Mouse (Mus musculus): Measurements from ENCODE around the gene Gpr45. TPM values are rescaled to one million over a fixed set of nuclear protein-coding genes. Genes with fewer than 3 reads are reported as not detected.
A peak's percentile ranks its signal among the peaks of the same experiment; 100 is the strongest.

Gpr45 gene
- polyA plus RNA-seq, 1 experiment from 2014 or later, result 2.9 TPM

GRCm38 (mm10) chr1:42948486-42948885 is 4.2 kb upstream of the Gpr45 start:
- Histone ChIP-seq H3K27ac (ENCODE audit: low read length) (no peak overlapping the region), H3K36me3 (ENCODE audit: control insufficient read depth, insufficient read depth, low read length) (no peaks in the 10 kb centered on the region), H3K9me3 (ENCODE audit: control insufficient read depth, low read length) (no peaks in the 10 kb centered on the region), H3K4me1 (replicated peaks; ENCODE audit: control insufficient read depth, insufficient read depth, low read length) (peaks cover 1% of the 10 kb centered on the region), H3K4me3 (ENCODE audit: low read length) (no peak overlapping the region), H3K27me3 (ENCODE audit: control insufficient read depth, insufficient read depth, low read depth, low read length) (no peaks in the 10 kb centered on the region), H3K9ac (ENCODE audit: low read length) (no peak overlapping the region), H3K4me2 (ENCODE audit: low read depth, low read length) (no peak overlapping the region)
- no peak for ATAC-seq (ENCODE audit: low read depth)
- WGBS, result 74% methylated on average over 4 of the region's 4 CpGs

GRCm38 (mm10) chr1:42953482-42953822 is 780 bp downstream of the Gpr45 start:
- Histone ChIP-seq H3K4me2 (ENCODE audit: low read depth, low read length) (peak overlapping the region; percentile 89), H3K27me3 (ENCODE audit: control insufficient read depth, insufficient read depth, low read depth, low read length) (no peaks in the 10 kb centered on the region), H3K9me3 (ENCODE audit: control insufficient read depth, low read length) (no peaks in the 10 kb centered on the region), H3K9ac (ENCODE audit: low read length) (peak overlapping the region; percentile 75), H3K36me3 (ENCODE audit: control insufficient read depth, insufficient read depth, low read length) (no peaks in the 10 kb centered on the region), H3K27ac (ENCODE audit: low read length) (no peak overlapping the region), H3K4me3 (ENCODE audit: low read length) (peak overlapping the region; percentile 73), H3K4me1 (replicated peaks; ENCODE audit: control insufficient read depth, insufficient read depth, low read length) (peaks cover 4% of the 10 kb centered on the region)
- peak; percentile 29; the same call in 1 of the 2 replicates for ATAC-seq (ENCODE audit: low read depth)
- WGBS, result under 1% methylated on average over 16 of the region's 16 CpGs

- no peak overlapping the region for H3K4me3 ChIP-seq (ENCODE audit: low read length)
- ATAC-seq (ENCODE audit: low read depth), result no peak
- no peak overlapping the region for H3K4me2 ChIP-seq (ENCODE audit: low read depth, low read length)
- WGBS, result 83% methylated on average over 1 of the region's 1 CpGs
- peaks cover 4% of the 10 kb centered on the region for H3K4me1 ChIP-seq (replicated peaks; ENCODE audit: control insufficient read depth, insufficient read depth, low read length)
- no peaks in the 10 kb centered on the region for H3K27me3 ChIP-seq (ENCODE audit: control insufficient read depth, insufficient read depth, low read depth, low read length)
- no peaks in the 10 kb centered on the region for H3K9me3 ChIP-seq (ENCODE audit: control insufficient read depth, low read length)
- no peaks in the 10 kb centered on the region for H3K36me3 ChIP-seq (ENCODE audit: control insufficient read depth, insufficient read depth, low read length)
- H3K9ac ChIP-seq (ENCODE audit: low read length), result no peak overlapping the region
- H3K27ac ChIP-seq (ENCODE audit: low read length), result no peak overlapping the region
Observed at GRCm38 (mm10) chr1:42956828-42957227, 4.2 kb downstream of the Gpr45 start.

- H3K9ac ChIP-seq (ENCODE audit: low read length), result no peak overlapping the region
- H3K27me3 ChIP-seq (ENCODE audit: control insufficient read depth, insufficient read depth, low read depth, low read length), result no peaks in the 10 kb centered on the region
- H3K4me1 ChIP-seq (replicated peaks; ENCODE audit: control insufficient read depth, insufficient read depth, low read length), result no peaks in the 10 kb centered on the region
- H3K36me3 ChIP-seq (ENCODE audit: control insufficient read depth, insufficient read depth, low read length), result no peaks in the 10 kb centered on the region
- H3K4me3 ChIP-seq (ENCODE audit: low read length), result no peak overlapping the region
- WGBS, result 40% methylated on average over 8 of the region's 8 CpGs
- no peak overlapping the region for H3K27ac ChIP-seq (ENCODE audit: low read length)
- no peaks in the 10 kb centered on the region for H3K9me3 ChIP-seq (ENCODE audit: control insufficient read depth, low read length)
- H3K4me2 ChIP-seq (ENCODE audit: low read depth, low read length), result no peak overlapping the region
- ATAC-seq (ENCODE audit: low read depth), result no peak
Observed at GRCm38 (mm10) chr1:42983082-42983771, 30.6 kb downstream of the Gpr45 start.

GRCm38 (mm10) chr1:42984119-42984518 is 31.4 kb downstream of the Gpr45 start:
- no peak overlapping the region for H3K4me3 ChIP-seq (ENCODE audit: low read length)
- no peaks in the 10 kb centered on the region for H3K27me3 ChIP-seq (ENCODE audit: control insufficient read depth, insufficient read depth, low read depth, low read length)
- no peak for ATAC-seq (ENCODE audit: low read depth)
- no peaks in the 10 kb centered on the region for H3K36me3 ChIP-seq (ENCODE audit: control insufficient read depth, insufficient read depth, low read length)
- no peak overlapping the region for H3K27ac ChIP-seq (ENCODE audit: low read length)
- 79% methylated on average over 3 of the region's 3 CpGs for WGBS
- no peak overlapping the region for H3K9ac ChIP-seq (ENCODE audit: low read length)
- no peak overlapping the region for H3K4me2 ChIP-seq (ENCODE audit: low read depth, low read length)
- no peaks in the 10 kb centered on the region for H3K4me1 ChIP-seq (replicated peaks; ENCODE audit: control insufficient read depth, insufficient read depth, low read length)
- H3K9me3 ChIP-seq (ENCODE audit: control insufficient read depth, low read length), result no peaks in the 10 kb centered on the region

GRCm38 (mm10) chr1:42988996-42989395 is 36.3 kb downstream of the Gpr45 start:
- H3K4me1 ChIP-seq (replicated peaks; ENCODE audit: control insufficient read depth, insufficient read depth, low read length), result no peaks in the 10 kb centered on the region
- 81% methylated on average over 2 of the region's 2 CpGs for WGBS
- no peaks in the 10 kb centered on the region for H3K27me3 ChIP-seq (ENCODE audit: control insufficient read depth, insufficient read depth, low read depth, low read length)
- H3K9ac ChIP-seq (ENCODE audit: low read length), result no peak overlapping the region
- H3K4me3 ChIP-seq (ENCODE audit: low read length), result no peak overlapping the region
- no peaks in the 10 kb centered on the region for H3K36me3 ChIP-seq (ENCODE audit: control insufficient read depth, insufficient read depth, low read length)
- H3K9me3 ChIP-seq (ENCODE audit: control insufficient read depth, low read length), result no peaks in the 10 kb centered on the region
- no peak overlapping the region for H3K27ac ChIP-seq (ENCODE audit: low read length)
- ATAC-seq (ENCODE audit: low read depth), result no peak
- H3K4me2 ChIP-seq (ENCODE audit: low read depth, low read length), result no peak overlapping the region

- 31% methylated on average over 13 of the region's 13 CpGs for WGBS
- Histone ChIP-seq H3K27ac (ENCODE audit: low read length) (no peak overlapping the region), H3K4me3 (ENCODE audit: low read length) (no peak overlapping the region), H3K36me3 (ENCODE audit: control insufficient read depth, insufficient read depth, low read length) (no peaks in the 10 kb centered on the region), H3K9me3 (ENCODE audit: control insufficient read depth, low read length) (no peaks in the 10 kb centered on the region), H3K4me2 (ENCODE audit: low read depth, low read length) (no peak overlapping the region), H3K27me3 (ENCODE audit: control insufficient read depth, insufficient read depth, low read depth, low read length) (no peaks in the 10 kb centered on the region), H3K4me1 (replicated peaks; ENCODE audit: control insufficient read depth, insufficient read depth, low read length) (no peaks in the 10 kb centered on the region), H3K9ac (ENCODE audit: low read length) (no peak overlapping the region)
- ATAC-seq (ENCODE audit: low read depth), result no peak
Observed at GRCm38 (mm10) chr1:43006051-43006514, 53.4 kb downstream of the Gpr45 start.

GRCm38 (mm10) chr1:43006524-43006923 is 53.9 kb downstream of the Gpr45 start:
- no peak overlapping the region for H3K4me2 ChIP-seq (ENCODE audit: low read depth, low read length)
- no peak overlapping the region for H3K9ac ChIP-seq (ENCODE audit: low read length)

GRCm38 (mm10) chr1:43010461-43010860 is 57.8 kb downstream of the Gpr45 start:
- Histone ChIP-seq H3K27ac (ENCODE audit: low read length) (no peak overlapping the region), H3K27me3 (ENCODE audit: control insufficient read depth, insufficient read depth, low read depth, low read length) (no peaks in the 10 kb centered on the region), H3K4me1 (replicated peaks; ENCODE audit: control insufficient read depth, insufficient read depth, low read length) (no peaks in the 10 kb centered on the region), H3K9ac (ENCODE audit: low read length) (no peak overlapping the region), H3K4me3 (ENCODE audit: low read length) (no peak overlapping the region), H3K9me3 (ENCODE audit: control insufficient read depth, low read length) (no peaks in the 10 kb centered on the region), H3K4me2 (ENCODE audit: low read depth, low read length) (no peak overlapping the region), H3K36me3 (ENCODE audit: control insufficient read depth, insufficient read depth, low read length) (no peaks in the 10 kb centered on the region)
- WGBS, result 91% methylated on average over 4 of the region's 4 CpGs
- ATAC-seq (ENCODE audit: low read depth), result no peak

More at GRCm38 (mm10) chr1:43006524-43006923, 53.9 kb downstream of the Gpr45 start:
- no peaks in the 10 kb centered on the region for H3K9me3 ChIP-seq (ENCODE audit: control insufficient read depth, low read length)
- H3K27ac ChIP-seq (ENCODE audit: low read length), result no peak overlapping the region
- WGBS, result 60% methylated on average over 4 of the region's 4 CpGs
- no peaks in the 10 kb centered on the region for H3K4me1 ChIP-seq (replicated peaks; ENCODE audit: control insufficient read depth, insufficient read depth, low read length)
- no peak for ATAC-seq (ENCODE audit: low read depth)
- no peaks in the 10 kb centered on the region for H3K36me3 ChIP-seq (ENCODE audit: control insufficient read depth, insufficient read depth, low read length)
- H3K27me3 ChIP-seq (ENCODE audit: control insufficient read depth, insufficient read depth, low read depth, low read length), result no peaks in the 10 kb centered on the region
- H3K4me3 ChIP-seq (ENCODE audit: low read length), result no peak overlapping the region
